Mouse (Mus musculus) megakaryocyte progenitor cell, adult 5-6 weeks (primary cell): ENCODE results near the gene Fibp. TPM values are rescaled to one million over a fixed set of nuclear protein-coding genes. Genes with fewer than 3 reads are reported as not detected.

Experiments
- ATAC-seq: replicated peaks from 2 replicates; pipeline ENCODE4 v1.8.0; 2016; ENCODE audit warnings: mild to moderate bottlenecking, moderate TSS enrichment, inconsistent platforms; ENCODE audit not compliant: poor library complexity
- total RNA-seq, 2 experiments: library from RNA; stranded (forward) in 1 of 2; stranded (reverse) in 1 of 2; fragments of 157-497, 149-512 nt in 1 of 2; fragments of 200-1000 nt in 1 of 2; gene quantifications; 2 replicates each; pipeline versions ENCODE4 v1.2.3 to v1.2.4; 2015 to 2017

Fibp gene
- total RNA-seq, 2 experiments from 2014 or later: 73.5 to 107 TPM

DNA sequence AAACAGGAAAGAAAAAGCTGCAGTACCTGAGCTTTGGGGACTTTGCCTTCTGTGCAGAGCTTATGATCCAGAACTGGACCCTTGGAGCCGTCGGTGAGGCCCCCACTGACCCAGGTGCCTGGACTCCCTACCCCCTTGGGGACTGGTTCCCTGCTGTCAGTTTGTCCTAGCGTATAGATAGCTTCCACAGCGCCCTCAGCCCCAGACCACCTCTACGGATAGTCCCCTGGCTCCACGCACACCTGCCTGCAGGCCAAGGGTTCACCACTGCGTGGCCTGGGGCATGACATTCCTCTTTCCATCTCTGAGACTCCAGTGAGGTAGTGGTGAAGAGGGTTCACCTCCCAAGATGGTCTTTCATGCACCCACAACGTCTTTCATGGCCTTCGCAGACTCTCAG is 2.8 kb downstream of the Fibp start:
- no peak for ATAC-seq

DNA sequence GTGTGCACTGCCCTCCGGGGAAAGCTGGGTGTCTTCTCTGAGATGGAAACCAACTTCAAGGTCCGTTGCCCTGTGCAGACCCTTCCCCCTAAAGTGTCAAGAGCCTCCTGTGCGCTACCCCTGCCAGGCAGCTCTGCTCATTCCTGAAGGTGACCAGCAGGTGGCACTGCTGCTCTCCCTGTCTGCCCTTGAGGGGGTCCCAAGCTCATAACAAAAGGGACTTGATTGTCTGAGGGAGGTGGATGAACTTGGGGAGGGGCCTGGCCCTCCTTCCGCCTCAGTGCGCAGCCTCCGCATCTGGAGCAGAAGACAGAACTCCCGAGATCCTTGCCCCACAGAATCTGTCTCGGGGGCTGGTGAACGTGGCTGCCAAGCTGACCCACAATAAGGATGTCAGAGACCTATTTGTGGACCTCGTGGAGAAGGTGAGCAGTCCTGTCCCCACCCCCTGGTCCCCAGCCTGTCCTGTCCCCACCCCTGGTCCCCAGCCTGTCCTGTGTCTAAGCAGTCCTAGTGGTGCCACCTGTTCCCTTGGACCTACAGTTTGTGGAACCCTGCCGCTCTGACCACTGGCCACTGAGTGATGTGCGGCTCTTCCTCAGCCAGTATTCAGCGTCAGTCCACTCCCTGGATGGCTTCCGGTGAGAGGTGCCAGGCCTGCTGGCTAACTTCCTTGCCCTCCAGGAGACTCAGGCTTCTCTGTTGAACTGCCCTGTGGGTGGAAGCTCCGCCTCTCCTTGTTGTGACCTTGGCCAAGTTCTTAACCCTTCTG is 3.6 kb downstream of the Fibp start:
- 0 out of 2 replicates have a peak, but pooled peaks have one; percentile 33 for ATAC-seq

- ATAC-seq: no peak
Observed at GRCm38 (mm10) chr19:5465037-5465436, 4.6 kb downstream of the Fibp start.

DNA sequence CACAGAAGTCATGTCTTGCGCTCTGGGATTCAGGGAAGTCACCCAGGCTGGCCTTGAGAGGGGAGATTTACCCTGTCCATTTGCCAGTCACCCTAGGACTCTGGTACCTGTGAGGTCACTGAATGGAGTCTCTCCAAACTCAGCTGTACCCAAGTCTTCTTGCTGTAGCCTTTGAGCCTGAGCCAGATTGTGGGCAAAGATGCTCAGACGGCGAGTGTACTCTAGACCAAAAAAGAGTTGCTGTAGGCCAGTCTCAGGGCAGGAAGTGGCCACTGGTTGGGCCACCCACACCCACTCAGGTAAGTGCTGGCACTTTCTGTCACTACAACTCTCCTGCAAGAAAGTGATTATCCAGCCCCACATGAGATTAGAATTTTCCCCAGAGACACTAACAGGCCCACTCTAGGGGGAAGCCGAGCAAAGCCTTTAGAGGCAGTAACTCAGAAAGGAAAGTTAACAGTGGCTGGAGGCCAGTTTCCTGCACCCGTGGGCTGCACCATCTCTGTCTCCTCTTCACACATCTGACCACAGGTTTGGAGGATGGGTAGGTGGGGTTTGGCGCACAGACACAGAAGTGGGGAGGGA is 6.6 kb downstream of the Fibp start:
- ATAC-seq: no peak

- ATAC-seq: peak; percentile 29; the same call in 1 of the 2 replicates
Observed at GRCm38 (mm10) chr19:5468374-5468773, 8.0 kb downstream of the Fibp start, which contains the start of gene Ctsw. TSS of gene Ctsw (minus strand) at chr19:5468507.

GRCm38 (mm10) chr19:5471846-5472245 is 11.4 kb downstream of the Fibp start:
- ATAC-seq: no peak

- ATAC-seq: no peak
Observed at GRCm38 (mm10) chr19:5472857-5473256, 12.4 kb downstream of the Fibp start.

DNA sequence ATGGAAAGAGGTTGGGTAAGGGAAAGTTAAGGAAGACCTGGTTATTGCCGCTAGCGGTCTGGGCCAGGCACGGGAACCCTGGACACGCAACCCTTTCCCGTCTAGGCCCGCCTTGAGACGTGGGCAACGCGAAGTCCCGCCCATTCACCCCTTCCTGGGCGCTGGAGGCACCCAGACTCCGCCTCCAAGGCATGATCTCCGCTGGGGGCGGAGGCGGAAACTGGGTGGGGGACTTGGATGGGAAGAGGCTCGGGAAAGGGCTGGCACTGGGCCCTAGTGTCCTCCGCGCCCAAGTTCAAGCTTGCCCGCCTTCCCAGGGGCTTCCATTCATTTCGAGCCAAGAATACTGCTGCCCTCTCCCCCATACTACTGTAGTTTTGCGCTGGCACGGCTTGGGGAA is 13.3 kb downstream of the Fibp start, which contains the start of gene Efemp2:
TSS of gene Efemp2 (plus strand) at position 235 of the 400 bp plus-strand sequence.
- ATAC-seq: peak; percentile 79

- ATAC-seq: peak; percentile 33
Observed at GRCm38 (mm10) chr19:5474281-5475068, 14.1 kb downstream of the Fibp start.

GRCm38 (mm10) chr19:5475069-5475714 is 14.8 kb downstream of the Fibp start:
- ATAC-seq: no peak

GRCm38 (mm10) chr19:5477004-5477667 is 16.7 kb downstream of the Fibp start:
- ATAC-seq: no peak

- no peak for ATAC-seq
Observed at GRCm38 (mm10) chr19:5477668-5478300, 17.4 kb downstream of the Fibp start.

DNA sequence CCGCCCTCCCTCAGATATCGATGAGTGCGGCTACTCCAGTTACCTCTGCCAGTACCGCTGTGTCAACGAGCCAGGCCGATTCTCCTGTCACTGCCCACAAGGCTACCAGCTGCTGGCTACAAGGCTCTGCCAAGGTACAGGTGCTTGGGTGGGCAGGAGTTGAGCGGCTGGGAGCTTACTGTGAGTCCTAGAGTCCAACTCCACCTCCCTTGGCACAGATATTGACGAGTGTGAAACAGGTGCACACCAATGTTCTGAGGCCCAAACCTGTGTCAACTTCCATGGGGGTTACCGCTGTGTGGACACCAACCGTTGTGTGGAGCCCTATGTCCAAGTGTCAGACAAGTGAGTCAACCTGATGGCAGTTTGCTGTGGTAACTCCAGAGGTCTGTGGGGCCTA is 19.6 kb downstream of the Fibp start:
- no peak for ATAC-seq

- no peak for ATAC-seq
Observed at GRCm38 (mm10) chr19:5481398-5481797, 21.0 kb downstream of the Fibp start.

GRCm38 (mm10) chr19:5483386-5484359 is 23.3 kb downstream of the Fibp start:
- no peak for ATAC-seq

DNA sequence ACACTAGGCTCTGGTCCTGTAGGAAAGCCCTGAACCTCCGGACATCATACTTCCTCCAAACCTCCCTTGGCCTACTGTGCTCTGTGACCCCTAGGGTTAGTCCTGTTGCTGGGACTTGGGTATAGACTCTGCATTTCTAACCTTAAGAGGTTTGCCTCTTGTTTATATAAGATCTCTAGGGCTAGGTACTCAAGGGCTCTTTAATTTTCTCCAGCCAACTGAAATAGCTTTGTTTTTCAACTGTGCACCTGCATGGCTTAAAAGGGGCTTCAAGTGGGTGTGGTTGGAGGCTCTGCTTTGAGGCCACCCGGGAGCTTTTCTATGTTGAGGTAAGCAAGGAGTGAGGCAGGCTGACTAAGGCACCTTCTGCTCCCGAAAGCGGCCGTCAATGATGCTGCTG is 24.1 kb downstream of the Fibp start:
- ATAC-seq: no peak

GRCm38 (mm10) chr19:5485371-5485770 is 25.0 kb downstream of the Fibp start:
- ATAC-seq: no peak

DNA sequence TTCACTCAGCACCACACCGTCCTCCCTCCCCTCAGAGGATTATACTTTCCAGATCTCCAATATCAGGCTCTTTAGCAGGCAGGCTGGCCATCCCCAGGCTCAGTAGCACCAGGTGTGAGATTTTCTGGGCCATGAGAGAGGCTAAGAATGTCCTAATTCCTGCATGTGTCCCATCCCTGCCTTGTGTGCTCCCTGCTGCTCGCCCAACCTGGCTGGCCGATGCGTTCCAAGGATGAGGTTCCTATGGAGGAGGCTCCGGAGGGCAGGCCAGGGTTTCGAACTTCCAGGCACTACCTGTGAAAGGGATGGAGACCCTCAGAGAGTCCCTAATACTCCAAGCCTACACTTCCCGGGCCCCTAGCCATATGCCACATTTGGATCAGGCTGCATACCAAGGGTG is 25.4 kb downstream of the Fibp start:
- no peak for ATAC-seq

- ATAC-seq: no peak
Observed at GRCm38 (mm10) chr19:5486286-5486685, 25.9 kb downstream of the Fibp start.
